Mouse (Mus musculus) stomach, embryonic 14.5 days (tissue): Measurements from ENCODE around the gene Clic3. TPM values are rescaled to one million over a fixed set of nuclear protein-coding genes. Genes with fewer than 3 reads are reported as not detected.

Experiments
- ATAC-seq: fragments of 200-750 bp; cut with Nextera tagmentation; 2 replicates; pipeline ENCODE4 v1.8.0; 2017; ENCODE audit warnings: low read depth, moderate TSS enrichment; ENCODE audit not compliant: insufficient number of reproducible peaks, insufficient read depth, low FRiP score
- H3K27ac ChIP-seq: fragments of 300-500 bp; sonication (generic); 2 replicates; pipeline ENCODE4 v1.5.1; 2014; ENCODE audit warnings: mild to moderate bottlenecking, low read length, moderate library complexity, mixed read lengths
- H3K27me3 ChIP-seq: fragments of 300-500 bp; sonication (generic); 2 replicates; pipeline ENCODE4 v1.6.1; 2014; ENCODE audit warnings: low read length, control low read depth, mixed read lengths; ENCODE audit not compliant: control insufficient read depth, insufficient read depth
- H3K36me3 ChIP-seq: fragments of 300-500 bp; sonication (generic); 2 replicates; pipeline ENCODE4 v1.6.1; 2014; ENCODE audit warnings: mild to moderate bottlenecking, control low read depth, low read length, moderate library complexity, mixed read lengths; ENCODE audit not compliant: control insufficient read depth, insufficient read depth
- H3K4me1 ChIP-seq: fragments of 300-500 bp; sonication (generic); 2 replicates; pipeline ENCODE4 v1.6.1; 2014; ENCODE audit warnings: low read length, control low read depth, mixed read lengths; ENCODE audit not compliant: control insufficient read depth, insufficient read depth
- H3K4me2 ChIP-seq: fragments of 300-500 bp; sonication (generic); replicated peaks from 2 replicates; pipeline ENCODE4 v1.6.1; 2014; ENCODE audit warnings: low read depth, low read length, control low read depth
- H3K4me3 ChIP-seq: fragments of 300-500 bp; sonication (generic); 2 replicates; pipeline ENCODE4 v1.5.1; 2014; ENCODE audit warnings: low read depth, low read length, control low read depth
- H3K9ac ChIP-seq: fragments of 300-500 bp; sonication (generic); replicated peaks from 2 replicates; pipeline ENCODE4 v1.6.1; 2014; ENCODE audit warnings: low read depth, mild to moderate bottlenecking, control low read depth, low read length, moderate library complexity, mixed read lengths
- H3K9me3 ChIP-seq: fragments of 300-500 bp; sonication (generic); 2 replicates; pipeline ENCODE4 v1.6.1; 2016; ENCODE audit warnings: low read depth, low read length, control low read depth; ENCODE audit not compliant: control insufficient read depth
- WGBS: fragments of 180-500 bp; shearing (Covaris S2); extraction: QIAGEN DNeasy Blood & Tissue Kit; methylation state at CpG from one replicate; pipeline ENCODE4 v1.1.7; 2014; 5-methylcytosine and 5-hydroxymethylcytosine counted together
- polyA plus RNA-seq: library from polyadenylated mRNA; unstranded; fragments of >200 nt; fragmentation: Nextera tagmentation; extraction: Ambion mirVana; gene quantifications from 2 replicates; pipeline ENCODE4 v1.2.1, GENCODE M21; 2014

The Clic3 gene
- polyA plus RNA-seq, 1 experiment from 2014 or later, result 7.2 TPM

DNA sequence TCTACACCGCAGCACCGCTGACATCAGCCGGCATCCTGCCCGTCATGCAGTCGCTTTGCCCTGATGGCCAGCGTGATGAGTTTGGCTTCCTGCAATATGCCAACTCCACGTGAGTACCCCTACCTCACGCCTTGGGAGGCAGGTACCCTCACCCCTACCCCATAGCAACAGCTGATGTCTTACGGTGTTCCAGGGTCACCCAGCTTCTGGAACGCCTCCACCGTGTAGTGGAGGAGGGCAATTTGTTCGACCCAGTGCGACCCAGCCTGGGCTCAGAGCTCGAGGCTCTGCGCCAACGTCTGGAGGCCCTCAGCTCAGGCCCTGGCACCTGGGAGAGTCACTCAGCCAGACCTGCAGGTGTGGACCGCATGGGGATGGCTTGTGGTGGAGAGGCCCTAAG, 23.5 kb upstream of the Clic3 start:
- no peaks in the 10 kb centered on the region for H3K4me1 ChIP-seq
- no peak overlapping the region for H3K4me3 ChIP-seq
- no peaks in the 10 kb centered on the region for H3K27me3 ChIP-seq
- no peaks in the 10 kb centered on the region for H3K36me3 ChIP-seq
- H3K4me2 ChIP-seq, result no peak overlapping the region
- no peak for ATAC-seq
- H3K9ac ChIP-seq, result no peak overlapping the region
- no peaks in the 10 kb centered on the region for H3K9me3 ChIP-seq
- H3K27ac ChIP-seq, result no peak overlapping the region
- WGBS, result 83% methylated on average over 17 of the region's 17 CpGs

DNA sequence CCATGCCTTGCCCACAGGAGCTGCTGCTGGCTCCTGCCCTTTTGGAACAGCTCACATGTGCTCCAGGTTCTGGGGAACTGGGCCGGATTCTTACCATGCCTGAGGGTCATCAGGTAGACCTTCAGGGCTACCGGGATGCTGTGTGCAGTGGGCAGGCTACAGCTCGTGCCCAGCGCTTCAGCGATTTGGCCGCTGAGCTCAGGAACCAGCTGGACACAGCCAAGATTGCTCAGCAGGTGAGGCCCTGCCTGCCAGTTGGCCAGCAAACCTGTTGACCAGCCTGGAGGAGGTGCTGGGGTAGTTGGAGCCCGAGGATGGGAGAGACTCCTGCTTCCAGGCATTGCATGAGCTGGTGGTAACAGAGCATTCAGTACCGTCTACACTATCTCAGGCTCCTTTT, 22.3 kb upstream of the Clic3 start:
- Histone ChIP-seq H3K27me3 (no peaks in the 10 kb centered on the region), H3K4me2 (no peak overlapping the region), H3K4me1 (no peaks in the 10 kb centered on the region), H3K4me3 (no peak overlapping the region), H3K36me3 (no peaks in the 10 kb centered on the region), H3K9ac (no peak overlapping the region), H3K9me3 (no peaks in the 10 kb centered on the region), H3K27ac (no peak overlapping the region)
- ATAC-seq, result no peak
- WGBS, result 87% methylated on average over 8 of the region's 8 CpGs

DNA sequence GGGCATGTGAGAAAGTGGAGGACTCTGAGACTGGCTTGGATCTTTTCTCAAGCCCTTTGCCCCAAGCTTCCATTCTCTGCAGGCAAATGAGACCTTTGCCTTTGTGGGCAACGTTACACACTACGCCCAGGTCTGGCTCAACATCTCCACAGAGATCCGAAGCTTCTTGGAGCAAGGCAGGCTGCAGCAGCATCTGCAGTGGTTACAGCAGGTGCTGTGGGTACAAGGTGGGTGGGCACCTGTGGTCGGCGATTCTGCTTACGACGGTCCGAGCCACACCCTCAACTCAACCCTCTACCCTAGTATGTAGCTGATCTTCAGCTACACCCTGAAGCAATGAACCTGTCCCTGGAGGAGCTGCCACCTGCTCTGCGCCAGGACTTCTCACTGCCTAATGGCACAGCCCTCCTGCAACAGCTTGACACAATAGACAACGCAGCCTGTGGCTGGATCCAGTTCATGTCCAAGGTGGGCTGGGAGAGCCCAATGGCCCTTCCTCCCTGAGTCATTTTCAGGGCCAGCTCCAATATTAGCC, 20.3 kb upstream of the Clic3 start:
- H3K9me3 ChIP-seq, result no peaks in the 10 kb centered on the region
- no peak overlapping the region for H3K4me3 ChIP-seq
- H3K27me3 ChIP-seq, result no peaks in the 10 kb centered on the region
- ATAC-seq, result no peak
- H3K27ac ChIP-seq, result no peak overlapping the region
- no peaks in the 10 kb centered on the region for H3K4me1 ChIP-seq
- H3K9ac ChIP-seq, result no peak overlapping the region
- WGBS, result 89% methylated on average over 10 of the region's 10 CpGs
- no peak overlapping the region for H3K4me2 ChIP-seq
- H3K36me3 ChIP-seq, result no peaks in the 10 kb centered on the region

DNA sequence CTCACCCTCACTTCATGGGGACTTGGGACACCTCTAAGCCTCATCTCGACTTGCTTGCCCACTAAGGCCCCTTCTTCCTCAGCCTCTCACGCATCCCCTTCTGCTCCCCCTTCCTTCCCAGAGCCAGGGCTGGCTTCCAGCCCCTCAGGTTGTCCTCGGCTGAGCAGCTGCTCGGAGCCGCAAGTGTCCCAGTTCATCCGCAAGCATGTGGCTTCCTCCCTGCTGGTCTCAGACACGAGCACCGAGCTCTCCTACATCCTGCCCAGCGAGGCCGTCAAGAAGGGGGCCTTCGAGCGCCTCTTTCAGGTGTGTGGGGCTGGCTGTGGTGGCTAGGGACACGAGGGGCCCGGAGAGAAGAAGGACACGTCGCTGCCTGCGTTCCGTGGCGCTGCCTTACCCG, 15.6 kb upstream of the Clic3 start:
- Histone ChIP-seq H3K4me1 (no peaks in the 10 kb centered on the region), H3K27ac (no peak overlapping the region)
- WGBS, result 88% methylated on average over 20 of the region's 20 CpGs

DNA sequence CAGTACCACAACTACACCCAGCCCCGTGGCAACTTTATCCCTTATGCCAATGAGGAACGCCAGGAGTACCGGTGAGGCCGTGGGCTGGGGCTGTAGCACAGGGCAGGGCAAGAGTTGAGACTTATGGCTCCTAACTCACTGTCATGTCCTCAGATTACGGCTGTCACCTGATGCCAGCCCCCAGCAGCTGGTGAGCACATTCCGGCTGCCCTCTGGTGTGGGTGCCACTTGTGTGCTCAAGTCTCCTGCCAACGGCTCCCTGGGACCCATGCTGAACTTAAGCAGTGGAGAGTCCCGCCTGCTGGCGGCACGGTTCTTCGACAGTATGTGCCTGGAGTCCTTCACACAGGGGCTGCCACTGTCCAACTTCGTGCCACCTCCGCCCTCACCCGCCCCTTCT, 14.0 kb upstream of the Clic3 start:
- Histone ChIP-seq H3K4me2 (no peak overlapping the region), H3K36me3 (no peaks in the 10 kb centered on the region), H3K9me3 (no peaks in the 10 kb centered on the region), H3K4me3 (no peak overlapping the region), H3K9ac (no peak overlapping the region), H3K4me1 (no peaks in the 10 kb centered on the region), H3K27me3 (no peaks in the 10 kb centered on the region), H3K27ac (no peak overlapping the region)
- WGBS, result 90% methylated on average over 14 of the region's 14 CpGs
- no peak for ATAC-seq

More for the DNA sequence above, 15.6 kb upstream of the Clic3 start:
- H3K36me3 ChIP-seq, result no peaks in the 10 kb centered on the region
- H3K4me2 ChIP-seq, result no peak overlapping the region
- no peaks in the 10 kb centered on the region for H3K9me3 ChIP-seq
- H3K9ac ChIP-seq, result no peak overlapping the region
- no peak overlapping the region for H3K4me3 ChIP-seq
- no peak for ATAC-seq
- no peaks in the 10 kb centered on the region for H3K27me3 ChIP-seq

DNA sequence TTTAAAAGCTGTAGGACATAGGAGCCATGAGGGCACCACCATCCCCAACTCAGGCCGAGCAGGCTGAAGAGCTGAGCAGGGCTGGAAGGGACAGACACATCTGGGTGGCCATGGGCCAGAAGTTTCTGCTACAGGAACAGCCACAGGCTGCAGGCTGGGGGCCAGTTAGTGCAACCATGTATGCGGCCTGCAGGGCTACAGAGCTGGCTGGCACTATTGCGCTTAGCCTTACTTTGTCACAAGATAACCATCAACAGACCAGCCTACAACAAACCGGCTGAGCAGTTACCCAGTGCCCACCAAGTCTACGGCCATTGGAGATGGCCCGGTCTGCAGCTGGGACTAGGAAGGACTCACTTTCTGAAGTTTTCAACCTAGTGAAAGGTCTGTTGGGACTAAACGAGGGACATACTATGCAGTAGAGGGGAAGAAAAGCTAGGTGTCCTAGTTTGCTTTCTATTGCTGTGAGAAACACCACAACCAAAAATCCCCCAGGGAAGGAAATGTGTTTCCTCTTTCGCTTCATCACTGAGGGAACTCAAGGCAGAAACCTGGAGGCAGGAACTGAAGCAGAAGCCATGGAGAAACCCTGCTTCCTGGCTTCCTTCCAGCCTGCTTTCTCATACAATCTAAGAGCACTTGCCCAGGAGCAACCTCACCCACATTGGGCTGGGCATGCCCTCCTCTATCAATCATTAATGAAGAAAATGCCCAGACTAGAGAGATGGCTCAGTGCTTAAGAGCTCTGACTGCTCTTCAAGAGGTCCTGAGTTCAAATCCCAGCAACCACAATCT, 5.6 kb upstream of the Clic3 start:
- no peak for ATAC-seq
- no peaks in the 10 kb centered on the region for H3K27me3 ChIP-seq
- H3K4me1 ChIP-seq, result no peaks in the 10 kb centered on the region
- H3K9me3 ChIP-seq, result no peaks in the 10 kb centered on the region
- no peak overlapping the region for H3K4me2 ChIP-seq
- H3K4me3 ChIP-seq, result no peak overlapping the region
- no peaks in the 10 kb centered on the region for H3K36me3 ChIP-seq
- no peak overlapping the region for H3K27ac ChIP-seq
- 82% methylated on average over 8 of the region's 8 CpGs for WGBS
- H3K9ac ChIP-seq, result no peak overlapping the region

DNA sequence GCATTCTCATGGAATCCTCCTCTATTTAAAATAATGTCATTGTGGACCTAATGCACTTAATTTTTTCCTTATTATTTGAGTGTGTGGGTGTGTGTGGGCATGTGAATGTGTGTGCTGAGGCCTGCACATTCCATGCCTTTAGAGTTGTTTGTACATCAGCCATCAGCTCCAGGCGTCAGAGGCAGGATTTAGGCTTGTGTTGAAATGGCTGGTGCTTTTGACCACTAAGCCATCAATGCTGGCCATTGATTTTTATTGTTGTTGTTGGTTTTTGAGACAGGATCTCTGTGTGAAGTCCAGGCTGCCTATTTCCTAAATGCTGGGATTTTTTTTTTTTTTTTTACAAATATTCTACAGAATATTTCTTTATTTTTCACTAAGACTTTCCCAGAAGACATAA, 3.7 kb upstream of the Clic3 start:
- H3K27me3 ChIP-seq, result no peaks in the 10 kb centered on the region
- H3K27ac ChIP-seq, result no peak overlapping the region
- no peak overlapping the region for H3K4me3 ChIP-seq
- no peak overlapping the region for H3K9ac ChIP-seq
- ATAC-seq, result no peak
- H3K4me1 ChIP-seq, result no peaks in the 10 kb centered on the region
- no peaks in the 10 kb centered on the region for H3K9me3 ChIP-seq
- no peaks in the 10 kb centered on the region; the same call in 1 of the 2 replicates for H3K36me3 ChIP-seq
- H3K4me2 ChIP-seq, result no peak overlapping the region
- WGBS, result 38% methylated on average over 1 of the region's 1 CpGs

DNA sequence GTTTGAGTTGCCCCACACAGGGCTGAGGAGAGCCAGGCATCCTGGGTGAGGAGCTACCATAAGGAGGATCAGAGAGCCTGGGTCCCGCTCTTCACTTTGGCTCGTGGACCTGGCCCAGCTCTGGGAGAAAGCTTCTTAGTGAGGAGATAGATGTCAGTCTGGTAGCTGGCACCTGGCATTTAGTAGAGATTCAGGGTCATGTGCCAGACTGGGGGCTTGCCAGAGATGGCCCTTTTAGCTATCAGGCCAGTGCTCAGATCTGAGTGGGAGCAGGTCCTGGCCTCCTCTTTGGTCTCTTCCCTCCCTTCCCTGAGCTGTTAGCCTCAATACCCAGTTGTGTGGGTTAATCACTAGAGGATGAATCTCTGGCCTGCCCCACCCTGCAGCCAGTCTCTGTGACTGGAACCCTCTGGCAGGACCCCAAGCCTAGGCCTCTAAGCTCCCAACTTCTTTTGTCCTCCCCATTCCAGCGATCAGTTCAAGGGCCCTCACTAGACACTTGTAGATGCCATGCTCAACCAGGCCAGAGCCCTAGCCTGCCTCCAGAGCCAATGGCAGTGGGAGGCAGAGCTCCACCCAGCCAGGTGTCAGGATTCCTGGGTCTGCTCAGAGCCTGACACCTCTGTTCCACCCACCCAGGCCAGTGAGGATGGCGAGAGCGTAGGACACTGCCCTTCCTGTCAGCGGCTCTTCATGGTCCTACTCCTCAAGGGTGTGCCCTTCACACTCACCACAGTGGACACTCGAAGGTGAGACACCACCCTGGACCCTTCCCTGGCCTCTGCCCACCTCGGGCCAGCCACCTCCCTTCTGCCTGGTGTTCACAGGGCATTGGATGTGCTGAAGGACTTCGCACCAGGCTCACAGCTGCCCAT, 621 bp downstream of the Clic3 start:
- Histone ChIP-seq H3K27ac (no peak overlapping the region), H3K9ac (no peak overlapping the region), H3K4me1 (peaks cover 17% of the 10 kb centered on the region), H3K36me3 (peaks cover 6% of the 10 kb centered on the region), H3K4me3 (no peak overlapping the region), H3K27me3 (no peaks in the 10 kb centered on the region), H3K4me2 (no peak overlapping the region), H3K9me3 (no peaks in the 10 kb centered on the region)
- ATAC-seq, result no peak
- 80% methylated on average over 9 of the region's 9 CpGs for WGBS
